ENCODE assay signal across 10 mouse cellular contexts in the genomic region with DNA sequence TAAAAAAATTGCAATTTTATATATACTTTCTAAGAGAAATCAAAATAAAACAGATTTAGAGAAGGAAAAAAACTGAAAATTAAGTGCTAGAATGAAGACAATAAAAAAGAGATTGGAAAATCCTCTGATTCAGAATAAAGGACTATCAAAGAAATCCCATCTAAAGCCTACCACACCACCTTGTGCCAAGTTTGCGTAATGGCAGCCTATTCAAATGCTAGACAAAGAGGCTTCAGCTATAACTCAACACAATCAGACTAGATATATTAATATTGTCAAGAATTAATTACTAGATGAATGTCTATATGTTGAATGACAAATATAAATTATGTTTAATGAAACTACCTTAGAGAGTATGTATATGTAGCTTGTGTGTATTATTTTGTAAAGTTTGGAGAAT.
DNase-seq lines count a peak whose midpoint lies in the region; ATAC-seq and TF ChIP-seq lines count a peak whose summit lies in the region.
"Had no signal": no experiment of that assay in that cellular context is flagged by ENCODE, and none has a peak within 500 bp of the region (broad histone marks: within the 10 kb centered on the region; RNA-seq: fewer than 3 reads in every experiment).

No protein-coding gene starts in this region.

- H3K4me2 ChIP-seq in intestine, postnatal 0 days (replicated peaks; ENCODE audit: low read depth), result no peak overlapping the region
- H3K4me2 ChIP-seq in intestine, embryonic 15.5 days (replicated peaks), result no peak overlapping the region
- H3K4me2 ChIP-seq: heart, embryonic 15.5 days; lung, embryonic 15.5 days had no signal

- H3K4me1 ChIP-seq in intestine, postnatal 0 days (replicated peaks; ENCODE audit: control insufficient read depth, insufficient read depth, low read length), result no peaks in the 10 kb centered on the region
- no peaks in the 10 kb centered on the region for H3K4me1 ChIP-seq in intestine, embryonic 15.5 days (replicated peaks)
- H3K4me1 ChIP-seq in MEL (ENCODE audit: control insufficient read depth in 1 of 2, insufficient read depth in 2 of 2, low read length in 2 of 2), result no peaks in the 10 kb centered on the region
- H3K4me1 ChIP-seq: heart, embryonic 15.5 days; lung, embryonic 15.5 days had no signal

- H3K27me3 ChIP-seq in intestine, postnatal 0 days (replicated peaks; ENCODE audit: control insufficient read depth, insufficient read depth, low read length), result no peaks in the 10 kb centered on the region
- H3K27me3 ChIP-seq in intestine, embryonic 15.5 days (replicated peaks), result no peaks in the 10 kb centered on the region
- no peaks in the 10 kb centered on the region for H3K27me3 ChIP-seq in MEL (ENCODE audit: control insufficient read depth in 1 of 2, insufficient read depth in 2 of 2, low read length in 2 of 2)
- H3K27me3 ChIP-seq: heart, embryonic 15.5 days; lung, embryonic 15.5 days had no signal

- H3K79me2 ChIP-seq in MEL (ENCODE audit: control insufficient read depth, insufficient read depth, low read length, poor library complexity), result no peaks in the 10 kb centered on the region

- H3K9ac ChIP-seq in intestine, postnatal 0 days (ENCODE audit: low read depth, low read length), result no peak overlapping the region
- no peak overlapping the region for H3K9ac ChIP-seq in intestine, embryonic 15.5 days
- H3K9ac ChIP-seq in MEL (ENCODE audit: control insufficient read depth, low read depth, low read length, poor library complexity, severe bottlenecking), result no peak overlapping the region
- H3K9ac ChIP-seq: heart, embryonic 15.5 days; lung, embryonic 15.5 days had no signal

- no peak overlapping the region for H3K4me3 ChIP-seq in intestine, postnatal 0 days (ENCODE audit: low read depth, low read length)
- no peak overlapping the region for H3K4me3 ChIP-seq in intestine, embryonic 15.5 days (replicated peaks)
- H3K4me3 ChIP-seq in MEL (ENCODE audit: control insufficient read depth in 1 of 2, insufficient read depth in 1 of 2, low read depth in 2 of 2, low read length in 2 of 2), result no peak overlapping the region
- no peak overlapping the region for H3K4me3 ChIP-seq in left cerebral cortex, adult 2 months
- H3K4me3 ChIP-seq: heart, embryonic 15.5 days; lung, embryonic 15.5 days had no signal

- peak; percentile 12 for DNase-seq in MEL (ENCODE audit: low read depth, low spot score)
- peak; percentile 43 to 49 for DNase-seq in cerebellum, postnatal 36 days
- DNase-seq in left cerebral cortex, adult 2 months (ENCODE audit: extremely low spot score in 1 of 2, low spot score in 2 of 2), result no peak
- DNase-seq in kidney, adult 18-20 months, result no peak
- no peak for DNase-seq in ovary, postnatal 10 days (ENCODE audit: low spot score)
- DNase-seq in thymus, postnatal 25 days, result no peak

- no peak for TF ChIP-seq POLR2A in MEL (IDR thresholded peaks at IDR 0.05; ENCODE audit: control insufficient read depth in 1 of 2, insufficient read depth in 1 of 2, low read depth in 1 of 2, low read length in 2 of 2, poor library complexity in 1 of 2)

- H3K27ac ChIP-seq in intestine, postnatal 0 days (ENCODE audit: low read depth, low read length), result no peak overlapping the region
- H3K27ac ChIP-seq in intestine, embryonic 15.5 days, result no peak overlapping the region
- H3K27ac ChIP-seq in MEL (ENCODE audit: control insufficient read depth, low read depth, low read length), result no peak overlapping the region
- H3K27ac ChIP-seq in left cerebral cortex, adult 2 months, result no peak overlapping the region
- H3K27ac ChIP-seq: heart, embryonic 15.5 days; lung, embryonic 15.5 days had no signal

- H3K36me3 ChIP-seq in intestine, postnatal 0 days (ENCODE audit: control insufficient read depth, insufficient read depth), result no peaks in the 10 kb centered on the region
- H3K36me3 ChIP-seq in intestine, embryonic 15.5 days, result no peaks in the 10 kb centered on the region
- H3K36me3 ChIP-seq in MEL (ENCODE audit: control insufficient read depth in 1 of 2, insufficient read depth in 2 of 2, low read length in 2 of 2), result no peaks in the 10 kb centered on the region; a peak in 1 of 4 replicates
- H3K36me3 ChIP-seq: heart, embryonic 15.5 days; lung, embryonic 15.5 days had no signal

- peak; percentile 64 for TF ChIP-seq RAD21 in MEL (IDR thresholded peaks at IDR 0.05; ENCODE audit: low read depth, low read length)

- 63% methylated on average over 1 of the region's 1 CpGs for WGBS in intestine, postnatal 0 days
- WGBS in intestine, embryonic 15.5 days, result 39% methylated on average over 1 of the region's 1 CpGs

- ATAC-seq in intestine, postnatal 0 days, result no peak
- no peak for ATAC-seq in intestine, embryonic 15.5 days

- TF ChIP-seq EP300 in MEL (IDR thresholded peaks at IDR 0.05; ENCODE audit: low read depth in 1 of 2, low read length in 2 of 2), result no peak

- peak; percentile 55 for TF ChIP-seq CTCF in intestine, postnatal 0 days (IDR thresholded peaks at IDR 0.05; ENCODE audit: low read depth)
- TF ChIP-seq CTCF in MEL (IDR thresholded peaks at IDR 0.05 in 2 of 3, conservative IDR thresholded peaks at IDR 0.05 in 1 of 3; ENCODE audit: control insufficient read depth in 1 of 3, insufficient read depth in 1 of 3, low read depth in 2 of 3, low read length in 3 of 3, poor library complexity in 1 of 3, severe bottlenecking in 1 of 3), result peak in 2 of 3 experiments; percentile 36 to 52; a peak in 3 of 6 replicates
- TF ChIP-seq CTCF in left cerebral cortex, adult 2 months (IDR thresholded peaks at IDR 0.05), result peak; percentile 67

- intact Hi-C loops in left cerebral cortex, adult 2 months (cut with DNase I), result no loop called here

- H3K9me3 ChIP-seq in intestine, postnatal 0 days (ENCODE audit: control insufficient read depth), result no peaks in the 10 kb centered on the region
- no peaks in the 10 kb centered on the region for H3K9me3 ChIP-seq in intestine, embryonic 15.5 days
- no peaks in the 10 kb centered on the region for H3K9me3 ChIP-seq in MEL (replicated peaks; ENCODE audit: insufficient read depth, low read length)
- H3K9me3 ChIP-seq: heart, embryonic 15.5 days; lung, embryonic 15.5 days had no signal

TF ChIP-seq in MEL, 35 proteins besides CTCF, POLR2A, EP300 and RAD21:
- TF ChIP-seq ZKSCAN1 (IDR thresholded peaks at IDR 0.05; ENCODE audit: low read depth, low read length), result no peak
- no peak for TF ChIP-seq E2F4 (IDR thresholded peaks at IDR 0.05; ENCODE audit: borderline replicate concordance, low read depth, low read length)
- TF ChIP-seq USF1 (IDR thresholded peaks at IDR 0.05; ENCODE audit: low read depth, low read length), result no peak
- no peak for TF ChIP-seq TBP (IDR thresholded peaks at IDR 0.05; ENCODE audit: low read depth, low read length)
- TF ChIP-seq MAFK (IDR thresholded peaks at IDR 0.05; ENCODE audit: borderline replicate concordance, low read depth, low read length), result no peak
- no peak for TF ChIP-seq MYC (IDR thresholded peaks at IDR 0.05; ENCODE audit: low read depth, low read length)
- TF ChIP-seq MEF2A (IDR thresholded peaks at IDR 0.05; ENCODE audit: extremely low read depth, insufficient replicate concordance, low read depth, low read length, poor library complexity, severe bottlenecking), result no peak
- TF ChIP-seq BHLHE40 (IDR thresholded peaks at IDR 0.05; ENCODE audit: borderline replicate concordance, low read depth, low read length), result no peak
- TF ChIP-seq UBTF (IDR thresholded peaks at IDR 0.05; ENCODE audit: borderline replicate concordance, insufficient read depth, low read depth, low read length), result no peak
- TF ChIP-seq ELF1 (IDR thresholded peaks at IDR 0.05; ENCODE audit: low read depth, low read length), result no peak
- no peak for TF ChIP-seq POLR2AphosphoS2 (IDR thresholded peaks at IDR 0.05; ENCODE audit: low read length)
- TF ChIP-seq SMC3 (IDR thresholded peaks at IDR 0.05; ENCODE audit: low read depth, low read length), result peak; percentile 56
- TF ChIP-seq RCOR1 (IDR thresholded peaks at IDR 0.05; ENCODE audit: low read depth, low read length), result no peak
- peak; percentile 66 for TF ChIP-seq ZC3H11A (IDR thresholded peaks at IDR 0.05; ENCODE audit: low read depth, low read length)
- no peak for TF ChIP-seq JUND (IDR thresholded peaks at IDR 0.05; ENCODE audit: low read depth, low read length)
- no peak for TF ChIP-seq KAT2A (conservative IDR thresholded peaks at IDR 0.05; ENCODE audit: low read depth, low read length)
- TF ChIP-seq CHD1 (IDR thresholded peaks at IDR 0.05; ENCODE audit: low read depth, low read length), result no peak
- no peak for TF ChIP-seq NELFE (IDR thresholded peaks at IDR 0.05; ENCODE audit: low read depth, low read length)

Comparison
In these comparisons a context has a peak if more than half of its experiments do, and no peak if none do; other contexts are left out.
1. DNase-seq: peak in MEL (single experiment) and cerebellum, postnatal 36 days (2 of 2); none in left cerebral cortex, adult 2 months (0 of 2), kidney, adult 18-20 months (single experiment), ovary, postnatal 10 days (single experiment) and thymus, postnatal 25 days (single experiment).
2. Peak in every context shown above with its lines, with median percentiles within 50 percentile points of each other: CTCF ChIP-seq.